Mouse (Mus musculus) hindlimb bud, embryonic 11.5 days (tissue): ENCODE data around the gene Mylk3.

ENCODE experiments used
- DNase-seq: peaks from one replicate; pipeline ENCODE4 v3.0.0-alpha.2; 2012; ENCODE audit warnings: low read depth, low spot score; ENCODE audit errors: extremely low spot score

Gene Mylk3

DNA sequence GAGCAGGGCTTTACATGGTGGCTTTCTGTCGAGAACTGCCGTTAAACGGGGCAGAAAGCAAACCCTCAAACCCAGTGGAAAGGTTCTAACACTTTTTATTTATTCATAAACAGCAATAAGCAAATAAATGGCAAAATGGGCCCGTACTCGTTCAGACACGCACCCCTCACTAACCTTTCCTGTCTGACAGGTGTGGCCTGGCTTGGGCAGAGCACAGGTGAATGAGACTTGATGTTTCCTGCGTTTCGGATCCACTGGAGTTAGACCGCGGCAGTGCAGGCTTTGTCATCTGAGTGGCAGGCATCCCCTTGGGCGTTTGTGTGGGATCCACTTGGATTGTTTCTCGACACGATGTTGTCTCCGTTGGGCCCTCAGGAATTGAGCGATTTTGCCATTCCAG is 64.2 kb downstream of the Mylk3 start:
- no peak for DNase-seq

DNA sequence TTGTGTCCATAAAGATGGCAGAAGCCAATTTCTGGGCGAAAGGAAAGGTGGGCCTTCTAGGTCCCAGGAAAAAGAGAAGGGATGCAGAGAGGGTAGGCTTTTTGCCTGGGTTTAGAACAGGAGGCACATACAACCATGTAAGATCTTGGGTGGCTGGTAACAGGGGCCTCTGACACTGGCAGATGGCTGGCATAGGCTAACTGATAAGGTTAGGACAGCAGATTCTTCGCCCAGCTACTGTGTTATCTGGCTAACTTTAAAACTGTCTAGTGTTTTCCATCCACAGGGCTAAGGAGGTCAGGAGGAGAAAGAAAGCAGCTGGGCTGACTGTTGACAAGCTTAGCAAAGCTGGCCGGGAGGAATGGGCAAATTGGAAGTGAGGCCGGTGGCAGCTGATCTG is 67.6 kb downstream of the Mylk3 start:
- no peak for DNase-seq

DNA sequence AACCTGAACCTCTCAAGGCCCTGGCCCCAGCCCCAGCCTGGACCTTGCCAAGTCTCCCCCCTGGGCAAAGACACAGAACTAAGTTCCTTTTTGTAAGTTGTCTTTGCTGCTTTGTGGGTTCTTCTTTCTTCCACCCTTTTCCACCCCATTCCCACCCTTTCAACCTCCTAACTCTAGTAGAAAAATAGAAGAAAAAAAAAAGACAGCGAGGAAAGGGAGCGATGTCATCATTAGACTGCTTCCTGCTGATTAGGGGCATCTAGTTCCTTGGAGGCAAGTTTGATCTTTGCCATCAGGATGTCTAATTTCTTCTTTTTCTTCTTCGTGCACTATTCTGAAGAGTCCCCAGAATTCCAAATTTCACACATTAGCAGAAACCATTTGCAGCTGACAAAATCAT is 73.1 kb downstream of the Mylk3 start:
- DNase-seq: no peak

DNA sequence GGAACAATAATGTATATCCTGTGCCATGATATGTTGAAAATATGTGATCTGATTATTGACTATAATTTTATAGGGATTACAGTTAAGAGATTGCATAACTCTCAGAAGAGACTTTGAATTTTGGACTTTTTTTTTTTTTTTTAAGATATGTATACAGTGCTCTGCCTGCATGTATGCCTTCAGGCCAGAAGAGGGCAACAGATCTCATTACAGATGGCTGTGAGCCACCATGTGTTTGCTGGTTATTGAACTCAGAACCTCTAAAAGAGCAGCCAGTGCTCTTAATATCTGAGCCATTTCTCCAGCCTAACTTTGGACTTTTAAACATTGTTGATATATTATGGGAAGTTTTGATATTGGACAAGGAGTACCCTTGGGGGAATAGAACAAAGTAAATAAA is 74.4 kb downstream of the Mylk3 start:
- no peak for DNase-seq

DNA sequence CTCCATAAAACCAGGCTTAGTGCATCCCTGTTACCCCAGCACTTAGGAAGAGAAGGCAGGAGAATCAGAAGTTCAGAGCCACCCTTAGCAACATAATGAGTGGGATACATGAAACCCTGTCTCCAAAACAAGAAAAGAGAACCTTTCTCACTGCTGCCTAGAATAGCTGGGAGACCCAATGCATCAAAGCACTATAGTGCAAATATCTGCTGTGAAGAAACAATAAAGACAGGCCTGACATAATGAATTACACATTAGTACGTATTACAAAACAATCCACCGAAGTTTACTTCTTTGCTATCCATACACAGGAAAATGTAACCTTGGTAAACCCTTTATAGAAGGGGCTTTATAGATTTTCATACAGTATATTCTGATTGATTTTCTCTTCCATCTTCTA is 77.6 kb downstream of the Mylk3 start:
- no peak for DNase-seq

DNA sequence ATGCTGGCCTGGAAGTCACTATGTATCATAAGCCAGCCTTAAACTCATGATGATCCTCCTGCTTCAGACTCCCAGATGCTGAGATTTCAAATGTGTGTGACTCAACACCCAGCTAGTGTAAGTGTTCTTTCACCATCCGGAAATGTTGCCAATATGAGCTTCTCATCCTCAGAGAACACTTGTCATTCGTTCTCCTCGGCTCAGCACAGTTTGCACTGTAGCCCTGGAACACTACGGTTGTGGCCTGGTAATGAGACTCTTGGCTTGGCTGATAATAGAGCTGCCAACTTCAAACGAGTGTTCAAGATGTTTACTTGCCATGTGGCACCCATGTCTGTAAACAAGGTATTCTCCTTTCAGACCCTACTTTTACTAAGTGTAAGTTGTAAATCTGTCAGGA is 82.6 kb downstream of the Mylk3 start:
- no peak for DNase-seq

DNA sequence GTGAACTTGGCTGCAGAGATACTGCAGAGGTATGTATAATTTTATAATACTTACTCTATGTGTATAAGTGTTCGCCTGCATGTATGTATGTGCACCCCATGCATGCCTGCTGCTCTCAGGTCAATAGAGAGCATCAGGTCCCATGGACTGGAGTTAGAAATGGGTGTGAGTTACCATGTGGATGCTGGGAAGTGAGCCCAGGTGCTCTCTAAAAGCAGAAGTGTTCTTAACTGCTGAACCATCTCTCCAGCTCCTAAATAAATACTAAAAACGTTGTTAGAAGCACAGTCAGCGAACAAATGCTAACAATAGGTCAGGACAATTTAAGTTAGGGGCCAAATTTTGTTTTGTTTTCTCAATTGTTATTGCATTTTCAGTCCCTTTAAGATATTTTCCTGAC is 83.2 kb downstream of the Mylk3 start:
- DNase-seq: no peak

DNA sequence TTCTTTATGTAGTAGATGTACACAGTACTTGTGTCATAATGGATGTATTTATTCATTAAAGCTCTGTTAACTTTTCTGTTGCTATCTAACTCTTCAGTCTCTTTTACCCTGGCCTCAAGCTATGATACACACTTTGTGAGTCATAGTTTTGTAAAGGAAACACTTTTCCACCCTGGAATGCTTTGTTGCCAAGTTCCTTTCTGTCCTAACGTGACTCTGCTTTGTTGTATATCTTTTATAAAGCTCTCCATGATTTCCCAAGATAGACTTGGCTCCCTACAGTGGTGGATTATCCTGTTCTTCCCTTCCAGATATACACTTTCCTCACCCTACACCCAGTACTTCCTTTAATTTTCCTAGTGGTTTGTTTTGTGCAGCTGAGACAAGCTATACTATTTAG is 84.2 kb downstream of the Mylk3 start:
- DNase-seq: no peak

DNA sequence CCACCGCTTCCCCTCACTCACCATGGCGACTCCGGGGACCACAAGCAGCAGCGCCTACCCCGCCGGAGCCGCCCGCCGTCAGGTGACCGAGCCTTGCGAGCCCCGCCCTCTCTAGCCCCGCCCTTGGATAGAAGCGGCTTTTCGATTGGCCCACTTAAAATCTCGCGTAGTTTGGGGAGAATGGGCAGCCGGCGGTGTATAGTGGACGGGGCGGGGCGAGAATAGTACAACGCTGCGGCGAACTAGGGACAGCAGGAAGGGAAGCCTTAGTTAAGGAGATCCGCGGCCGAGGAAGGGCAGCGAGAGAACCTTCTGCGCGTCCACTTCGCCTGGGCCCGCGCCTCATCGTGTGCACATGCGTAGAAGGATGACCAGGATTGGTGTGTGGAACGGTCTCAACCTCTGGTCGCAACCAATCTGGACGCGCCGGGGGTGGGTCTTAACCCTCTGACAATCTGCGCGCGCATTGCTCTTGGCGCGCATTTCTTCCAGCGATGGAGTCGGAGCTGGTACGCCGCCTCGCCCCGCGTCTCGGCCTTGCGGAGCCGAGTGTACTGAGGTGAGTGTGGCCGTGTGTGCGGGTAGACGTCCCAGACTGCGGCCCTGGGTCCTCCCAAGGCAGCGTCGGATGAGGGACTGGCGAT is 86.6 kb downstream of the Mylk3 start, which contains the start of the genes Orc6 and Vps35:
TSS of gene Orc6 (plus strand) at position 199 of the 644 bp plus-strand sequence.
TSS of gene Vps35 (minus strand) at position 369 of the 644 bp plus-strand sequence.
- DNase-seq: peak; percentile 90

DNA sequence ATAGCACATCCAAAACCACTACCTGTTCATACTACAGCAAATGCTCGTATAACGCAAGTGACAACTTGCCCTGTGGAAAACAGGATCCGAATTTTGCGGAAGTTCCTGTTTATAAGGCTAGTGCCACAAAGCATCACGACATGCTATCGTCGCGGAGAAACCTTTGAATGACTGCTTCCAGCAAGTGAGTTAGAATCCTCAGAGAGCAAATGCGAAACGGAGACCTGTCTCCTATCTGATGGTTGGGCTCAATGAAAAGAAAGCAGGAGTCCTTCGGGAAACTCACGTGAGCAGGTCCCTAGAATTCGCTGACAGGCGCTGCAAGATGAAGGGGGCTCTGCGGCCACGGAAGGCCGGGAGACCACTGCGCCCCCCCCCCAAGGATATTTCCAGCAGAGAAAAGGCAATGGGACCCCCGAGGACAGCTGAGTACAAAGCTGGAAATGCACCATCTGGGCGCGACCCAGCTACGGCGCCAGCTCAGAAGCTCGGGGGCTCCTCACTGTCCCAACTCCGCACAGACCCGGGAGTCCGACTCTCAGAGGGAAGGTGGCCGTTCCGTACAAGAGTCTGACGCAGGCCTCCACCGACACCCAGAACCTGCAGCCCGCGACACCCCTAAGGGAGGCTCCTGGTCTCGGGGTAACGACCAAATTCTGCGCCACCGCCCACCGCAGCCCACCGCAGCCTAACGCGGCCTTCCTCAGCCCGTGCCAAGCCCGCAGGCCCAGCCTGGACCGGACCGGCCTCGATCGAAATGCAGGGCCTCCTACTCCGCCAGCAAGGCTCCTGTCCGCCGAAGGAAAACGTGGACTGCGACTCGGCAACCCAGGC is 87.3 kb downstream of the Mylk3 start:
- no peak for DNase-seq

DNA sequence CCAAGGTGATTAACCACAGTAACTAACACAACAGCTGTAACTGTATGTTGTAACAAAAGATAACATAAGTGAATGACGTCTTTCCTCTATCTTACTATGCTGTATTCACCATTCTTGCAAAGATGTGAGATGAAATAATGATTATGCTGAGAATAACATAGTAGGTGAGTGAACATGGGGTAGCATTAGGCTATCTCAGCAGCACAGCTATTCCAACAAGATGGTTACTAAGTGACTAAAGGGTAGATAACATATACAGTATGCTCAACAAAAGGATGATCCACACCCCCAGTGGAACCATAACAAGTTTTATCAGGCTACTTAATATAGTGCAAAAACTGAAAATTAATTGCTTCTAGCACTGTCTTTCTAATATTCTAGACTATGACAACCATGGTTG is 99.3 kb downstream of the Mylk3 start:
- DNase-seq: no peak
